Mouse (Mus musculus) spleen, adult 10 weeks (tissue): Measurements from ENCODE around the gene Natd1. TPM values are rescaled to one million over a fixed set of nuclear protein-coding genes. Genes with fewer than 3 reads are reported as not detected.

ENCODE experiments used
- polyA plus RNA-seq: library from polyadenylated mRNA; stranded (reverse); fragments of 350-450 nt; fragmentation: Illumina TruSeq; extraction: RNeasy Lipid Tissue Mini Kit (QIAGEN cat#74804); gene quantifications from one replicate; pipeline ENCODE4 v1.2.3, GENCODE M21; 2015; ENCODE audit warnings: low replicate concordance; ENCODE audit not compliant: insufficient read depth

Natd1 gene
- polyA plus RNA-seq = 8.3 TPM

DNA sequence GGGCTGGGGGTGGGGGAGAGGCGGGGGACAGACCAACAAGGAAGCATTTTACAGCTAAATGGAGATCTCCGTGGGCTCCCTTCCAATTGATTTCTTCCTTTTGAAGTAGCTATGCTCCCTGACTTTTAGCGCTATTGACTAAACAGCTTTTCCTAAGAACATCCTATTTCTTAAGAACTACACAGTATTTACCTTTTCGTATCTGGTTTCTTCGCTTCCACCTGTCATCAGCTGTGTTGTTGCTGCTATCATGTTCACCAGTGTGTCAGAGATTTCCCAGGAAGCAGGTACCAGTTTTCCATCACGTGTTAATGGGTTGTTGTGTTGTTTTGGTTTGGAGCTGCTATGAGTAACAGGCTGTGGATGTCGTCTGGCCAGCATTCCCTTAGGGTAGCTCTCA lies at the start of gene Natd1:
Gene Natd1, minus strand, starts transcription at position 260 of the 400 bp plus-strand sequence.

DNA sequence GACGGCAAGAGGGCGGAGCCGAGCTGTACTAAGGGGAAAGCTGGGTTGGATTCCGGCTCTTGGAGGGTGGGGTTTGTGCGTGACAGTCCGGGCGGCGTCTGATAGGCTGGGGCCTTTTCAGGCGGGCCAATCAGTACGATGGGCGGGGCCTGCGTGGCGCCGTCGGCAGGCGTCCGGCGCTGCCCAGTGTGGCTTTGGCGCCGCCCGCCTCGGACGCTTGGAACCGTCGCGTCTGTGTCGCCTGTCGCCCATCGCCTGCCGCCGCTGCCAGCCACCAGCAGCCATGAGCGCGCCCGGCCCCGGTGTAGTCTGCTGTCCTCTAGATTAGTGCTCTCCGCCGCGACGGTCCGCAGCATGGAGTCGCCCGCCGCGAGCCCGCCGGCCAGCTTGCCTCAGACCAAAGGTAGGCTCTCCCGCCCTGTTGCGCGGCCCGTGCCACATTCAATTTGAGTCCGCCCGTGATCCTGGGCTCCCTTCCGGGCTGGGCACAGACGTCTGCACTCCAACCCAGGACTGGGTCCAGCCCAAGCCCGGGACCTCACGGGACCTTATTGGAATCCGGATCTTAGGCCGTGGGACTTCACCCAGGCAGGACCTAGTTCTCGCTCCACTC lies 17.4 kb upstream of the Natd1 start, which contains the start of gene Map2k3:
Gene Map2k3, plus strand, starts transcription at position 165 of the 613 bp plus-strand sequence.

DNA sequence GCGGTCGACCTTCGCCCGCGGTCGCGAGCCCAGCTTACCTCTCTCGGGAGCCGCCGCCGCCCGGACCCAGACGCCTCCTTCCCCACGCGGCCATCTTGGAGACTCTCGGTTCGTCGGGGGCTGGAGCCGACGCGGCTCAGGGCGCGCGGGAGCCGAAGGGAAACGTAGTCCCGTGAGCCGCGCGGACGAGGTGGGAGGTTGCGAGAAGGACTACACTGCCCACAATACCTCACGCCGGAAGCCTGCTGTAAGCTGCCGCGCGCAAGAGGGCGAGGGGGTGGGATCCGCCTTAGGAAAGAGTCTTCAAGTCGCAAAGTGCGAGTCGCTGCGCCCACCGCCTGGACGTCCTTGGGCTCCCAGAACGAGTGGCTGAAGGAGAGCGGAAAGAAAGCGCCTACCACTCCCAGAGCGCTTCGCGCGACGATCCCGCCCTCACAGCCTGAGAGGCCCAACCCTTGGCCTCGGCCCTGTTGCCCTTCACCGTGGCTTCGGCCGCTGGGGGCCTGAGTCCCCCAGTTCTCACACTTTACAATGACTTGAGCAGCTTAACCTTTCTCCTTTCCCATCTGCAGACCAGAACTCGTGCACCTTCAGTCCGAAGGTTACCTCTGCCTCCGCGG lies 35.8 kb downstream of the Natd1 start, which contains the start of gene Tmem11:
Gene Tmem11, minus strand, starts transcription at position 598 of the 620 bp plus-strand sequence.

Other genes with a start within 250 kb of the Natd1 start
- 6.9 TPM for gene Llgl1, start 215.0 kb downstream of the Natd1 start, polyA plus RNA-seq
- gene Flii, start 187.5 kb downstream of the Natd1 start, polyA plus RNA-seq = 56.0 TPM
- 4.3 TPM for gene Mief2, start 186.4 kb downstream of the Natd1 start, polyA plus RNA-seq
- 14.0 TPM for gene Top3a, start 137.4 kb downstream of the Natd1 start, polyA plus RNA-seq
- gene Smcr8, start 137.2 kb downstream of the Natd1 start, polyA plus RNA-seq = 36.9 TPM
- gene Shmt1, start 103.0 kb downstream of the Natd1 start, polyA plus RNA-seq = 12.6 TPM
- gene Dhrs7b, start 84.1 kb downstream of the Natd1 start, polyA plus RNA-seq = 8.9 TPM
- 15.2 TPM for gene Tmem11, start 35.5 kb downstream of the Natd1 start, polyA plus RNA-seq
- gene Map2k3, start 17.3 kb upstream of the Natd1 start, polyA plus RNA-seq = 32.8 TPM
- not detected for gene Kcnj12, start 107.8 kb upstream of the Natd1 start, polyA plus RNA-seq
- gene Tnfrsf13b, start 212.0 kb upstream of the Natd1 start, polyA plus RNA-seq = 157 TPM